Mouse (Mus musculus) liver, embryonic 14 days (tissue): Measurements from ENCODE around the gene Artn. TPM values are rescaled to one million over a fixed set of nuclear protein-coding genes. Genes with fewer than 3 reads are reported as not detected.

Source experiments
- polyA plus RNA-seq: library from polyadenylated mRNA; depleted of rRNA; stranded (reverse); fragments of >200 nt; gene quantifications from 2 replicates; pipeline ENCODE4 v1.2.3, GENCODE M21; 2012; rRNA removed

Artn gene
- polyA plus RNA-seq = 1.1 and 1.2 TPM in 2 replicates

DNA sequence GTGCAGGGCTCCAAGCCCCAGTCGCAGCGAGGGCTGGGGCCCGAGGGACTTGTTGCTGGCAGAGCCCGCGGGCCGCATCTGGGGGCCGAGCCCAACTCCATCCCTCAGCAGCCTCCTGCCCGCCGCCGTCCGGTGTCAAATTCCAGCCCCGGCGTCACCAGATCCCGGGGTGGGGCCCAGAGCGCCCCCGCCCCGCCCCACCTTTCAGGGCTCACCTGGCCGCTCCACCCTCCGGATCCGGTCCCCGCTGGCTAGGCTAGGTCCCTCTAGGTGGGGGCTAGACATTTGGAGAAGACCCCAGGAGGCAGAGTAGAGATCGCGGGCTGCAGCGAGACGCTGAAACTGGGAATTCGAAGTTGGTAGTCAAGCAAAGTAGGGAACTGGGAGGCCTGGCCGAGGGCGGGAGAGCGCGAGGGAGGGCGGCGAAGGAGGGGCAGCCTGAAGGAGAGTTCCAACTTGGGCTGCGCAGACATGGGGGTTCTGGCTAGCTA lies at the start of gene Artn:
Gene Artn, minus strand, starts transcription at position 373 of the 491 bp plus-strand sequence.

GRCm38 (mm10) chr4:117914591-117915442 lies 14.7 kb downstream of the Artn start, which contains the start of gene Ipo13:
Gene Ipo13 (minus strand): TSS chr4:117914999.

DNA sequence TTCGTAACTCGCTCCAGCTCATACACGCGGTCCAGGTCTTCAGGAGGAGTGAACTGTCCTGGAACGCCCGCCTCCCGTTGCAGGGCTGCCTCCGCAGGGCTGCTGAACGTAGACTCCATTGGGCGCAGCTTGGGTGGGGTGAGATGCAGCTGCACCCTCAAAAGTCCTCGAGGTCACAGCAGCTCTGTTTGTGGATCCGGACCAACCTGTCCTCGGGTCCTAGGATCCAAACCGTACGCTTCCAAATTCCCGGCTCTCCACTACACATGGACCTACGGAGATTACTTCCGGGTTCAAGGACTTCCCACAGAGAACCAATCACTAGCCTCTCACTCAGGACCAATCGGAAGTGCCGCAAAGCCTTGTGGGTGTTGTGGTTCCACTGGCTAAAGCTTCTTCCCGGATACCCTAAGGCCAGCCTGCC lies 37.8 kb downstream of the Artn start, which contains the start of gene Dph2:
Gene Dph2, minus strand, starts transcription at position 295 of the 424 bp plus-strand sequence.

GRCm38 (mm10) chr4:117887133-117887532 lies 42.4 kb downstream of the Artn start, which contains the start of gene Atp6v0b:
Gene Atp6v0b (minus strand): TSS chr4:117887333.

GRCm38 (mm10) chr4:117882701-117883691 lies 46.6 kb downstream of the Artn start, which contains the start of gene B4galt2:
Gene B4galt2 (minus strand): TSS chr4:117883487.

Other genes starting within 250 kb of the Artn start
- 14.8 and 15.2 TPM in 2 replicates for gene Dmap1, start 247.5 kb downstream of the Artn start, polyA plus RNA-seq
- not detected in 2 replicates for gene Gm12845, start 205.4 kb downstream of the Artn start, polyA plus RNA-seq
- not detected in 2 replicates for gene Klf17, start 164.1 kb downstream of the Artn start, polyA plus RNA-seq
- gene Slc6a9, start 95.3 kb downstream of the Artn start, polyA plus RNA-seq = 43.8 and 57.7 TPM in 2 replicates
- 0.68 and 0.81 TPM in 2 replicates for gene Ccdc24, start 57.2 kb downstream of the Artn start, polyA plus RNA-seq
- 1.6 and 1.9 TPM in 2 replicates for gene B4galt2, start 46.3 kb downstream of the Artn start, polyA plus RNA-seq
- 105 and 123 TPM in 2 replicates for gene Atp6v0b, start 42.4 kb downstream of the Artn start, polyA plus RNA-seq
- gene Dph2, start 37.7 kb downstream of the Artn start, polyA plus RNA-seq = 5.9 and 7.1 TPM in 2 replicates
- 13.5 and 15.9 TPM in 2 replicates for gene Ipo13, start 14.8 kb downstream of the Artn start, polyA plus RNA-seq
- gene St3gal3, start 205.2 kb upstream of the Artn start, polyA plus RNA-seq = 2.9 TPM in 2 replicates